Mouse (Mus musculus): ENCODE results near the gene Tead3. TPM values are rescaled to one million over a fixed set of nuclear protein-coding genes. Genes with fewer than 3 reads are reported as not detected.

Gene Tead3
- polyA plus RNA-seq, 1 experiment = 21.5 TPM

DNA sequence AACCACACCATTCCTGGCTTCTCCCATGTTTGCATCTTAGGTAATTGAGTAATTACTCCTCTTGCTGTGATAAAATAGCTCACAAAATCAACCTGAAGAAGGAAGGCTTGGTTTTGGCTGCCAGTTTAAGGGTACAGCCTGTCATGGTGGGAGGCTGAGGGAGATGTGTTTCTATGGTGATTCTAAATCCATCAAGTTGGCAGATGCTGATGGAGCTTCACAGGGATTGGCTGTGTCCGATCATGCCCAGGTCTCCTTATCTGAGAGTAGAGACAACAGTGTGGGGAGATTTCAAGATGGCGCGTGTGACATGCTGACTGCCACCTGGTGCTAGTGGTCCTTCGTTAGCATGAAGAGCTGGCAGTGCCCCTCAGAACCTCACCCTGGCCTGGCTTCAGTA, 28.9 kb downstream of the Tead3 start:
- Histone ChIP-seq H3ac (ENCODE audit: control insufficient read depth, insufficient read length, low read depth) (no peak overlapping the region), H3K27me3 (ENCODE audit: control insufficient read depth, insufficient read depth, insufficient read length) (no peaks in the 10 kb centered on the region), H3K79me2 (ENCODE audit: control insufficient read depth, insufficient read depth) (no peaks in the 10 kb centered on the region), H3K4me3 (ENCODE audit: insufficient read depth, poor library complexity, severe bottlenecking) (no peak overlapping the region), H3K36me3 (ENCODE audit: control insufficient read depth, insufficient read depth) (peaks cover 59% of the 10 kb centered on the region), H3K79me3 (ENCODE audit: low read depth) (no peaks in the 10 kb centered on the region)
- TF ChIP-seq USF1 (IDR thresholded peaks at IDR 0.05; ENCODE audit: low read depth) (no peak), FOSL1 (IDR thresholded peaks at IDR 0.05; ENCODE audit: insufficient read depth, low read length, poor library complexity, severe bottlenecking) (no peak), CTCF (IDR thresholded peaks at IDR 0.05; ENCODE audit: control insufficient read depth, insufficient read depth, insufficient read length) (no peak), MYOG (IDR thresholded peaks at IDR 0.05; ENCODE audit: control insufficient read depth, extremely low read depth, insufficient read length) (no peak)

- Histone ChIP-seq H3K4me3 (ENCODE audit: insufficient read depth, poor library complexity, severe bottlenecking) (no peak overlapping the region), H3K79me2 (ENCODE audit: control insufficient read depth, insufficient read depth) (peaks cover 20% of the 10 kb centered on the region), H3K79me3 (ENCODE audit: low read depth) (no peaks in the 10 kb centered on the region), H3K36me3 (ENCODE audit: control insufficient read depth, insufficient read depth) (peaks cover 47% of the 10 kb centered on the region), H3ac (ENCODE audit: control insufficient read depth, insufficient read length, low read depth) (no peak overlapping the region), H3K27me3 (ENCODE audit: control insufficient read depth, insufficient read depth, insufficient read length) (no peaks in the 10 kb centered on the region)
- TF ChIP-seq MAX (IDR thresholded peaks at IDR 0.05) (no peak), USF1 (IDR thresholded peaks at IDR 0.05; ENCODE audit: low read depth) (no peak), FOSL1 (IDR thresholded peaks at IDR 0.05; ENCODE audit: insufficient read depth, low read length, poor library complexity, severe bottlenecking) (no peak), CEBPB (IDR thresholded peaks at IDR 0.05; ENCODE audit: low read depth) (no peak), CTCF (IDR thresholded peaks at IDR 0.05; ENCODE audit: control insufficient read depth, insufficient read depth, insufficient read length) (no peak), MYOD1 (IDR thresholded peaks at IDR 0.05; ENCODE audit: control insufficient read depth, insufficient read length, low read depth) (no peak), MYOG (IDR thresholded peaks at IDR 0.05; ENCODE audit: control insufficient read depth, extremely low read depth, insufficient read length) (no peak)
Observed at GRCm38 (mm10) chr17:28317725-28318124, 32.9 kb downstream of the Tead3 start.

DNA sequence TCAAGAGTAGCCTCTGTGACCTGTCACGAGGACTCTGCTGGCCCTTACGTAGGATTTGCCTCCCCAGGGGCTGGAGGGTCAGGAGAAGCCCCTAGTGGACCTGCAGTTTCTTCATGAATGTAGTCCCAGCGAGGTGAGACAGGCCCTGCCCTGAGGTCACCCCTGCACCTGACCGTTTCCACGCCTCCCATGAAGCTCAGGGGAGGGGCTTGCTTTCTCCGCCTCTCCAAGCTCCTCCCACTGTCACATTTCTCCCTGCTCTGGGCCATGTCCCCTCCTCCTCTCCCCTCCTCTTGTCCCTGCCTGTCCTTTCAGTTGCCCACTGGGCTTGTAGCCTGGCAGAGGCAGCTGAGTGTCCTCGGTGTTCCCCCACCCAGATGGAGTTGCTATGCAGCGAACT, 33.5 kb downstream of the Tead3 start:
- peaks cover 41% of the 10 kb centered on the region for H3K36me3 ChIP-seq (ENCODE audit: control insufficient read depth, insufficient read depth)
- H3ac ChIP-seq (ENCODE audit: control insufficient read depth, insufficient read length, low read depth) = no peak overlapping the region
- peaks cover 20% of the 10 kb centered on the region for H3K79me2 ChIP-seq (ENCODE audit: control insufficient read depth, insufficient read depth)
- no peaks in the 10 kb centered on the region for H3K79me3 ChIP-seq (ENCODE audit: low read depth)
- no peak overlapping the region for H3K4me3 ChIP-seq (ENCODE audit: insufficient read depth, poor library complexity, severe bottlenecking)
- no peaks in the 10 kb centered on the region for H3K27me3 ChIP-seq (ENCODE audit: control insufficient read depth, insufficient read depth, insufficient read length)
- TF ChIP-seq MYOD1 (IDR thresholded peaks at IDR 0.05; ENCODE audit: control insufficient read depth, insufficient read length, low read depth) = no peak
- TF ChIP-seq CTCF (IDR thresholded peaks at IDR 0.05; ENCODE audit: control insufficient read depth, insufficient read depth, insufficient read length) = no peak
- no peak for TF ChIP-seq MYOG (IDR thresholded peaks at IDR 0.05; ENCODE audit: control insufficient read depth, extremely low read depth, insufficient read length)
- TF ChIP-seq MAX (IDR thresholded peaks at IDR 0.05) = no peak
- TF ChIP-seq CEBPB (IDR thresholded peaks at IDR 0.05; ENCODE audit: low read depth) = no peak
- TF ChIP-seq FOSL1 (IDR thresholded peaks at IDR 0.05; ENCODE audit: insufficient read depth, low read length, poor library complexity, severe bottlenecking) = no peak

GRCm38 (mm10) chr17:28316476-28316875, 34.1 kb downstream of the Tead3 start:
- Histone ChIP-seq H3K36me3 (ENCODE audit: control insufficient read depth, insufficient read depth) (peaks cover 35% of the 10 kb centered on the region), H3K79me3 (ENCODE audit: low read depth) (no peaks in the 10 kb centered on the region), H3ac (ENCODE audit: control insufficient read depth, insufficient read length, low read depth) (no peak overlapping the region), H3K79me2 (ENCODE audit: control insufficient read depth, insufficient read depth) (peaks cover 20% of the 10 kb centered on the region), H3K27me3 (ENCODE audit: control insufficient read depth, insufficient read depth, insufficient read length) (no peaks in the 10 kb centered on the region), H3K4me3 (ENCODE audit: insufficient read depth, poor library complexity, severe bottlenecking) (no peak overlapping the region)
- TF ChIP-seq MYOD1 (IDR thresholded peaks at IDR 0.05; ENCODE audit: control insufficient read depth, insufficient read length, low read depth) (no peak), MAX (IDR thresholded peaks at IDR 0.05) (no peak), CEBPB (IDR thresholded peaks at IDR 0.05; ENCODE audit: low read depth) (no peak), USF1 (IDR thresholded peaks at IDR 0.05; ENCODE audit: low read depth) (no peak), FOSL1 (IDR thresholded peaks at IDR 0.05; ENCODE audit: insufficient read depth, low read length, poor library complexity, severe bottlenecking) (no peak), CTCF (IDR thresholded peaks at IDR 0.05; ENCODE audit: control insufficient read depth, insufficient read depth, insufficient read length) (no peak), MYOG (IDR thresholded peaks at IDR 0.05; ENCODE audit: control insufficient read depth, extremely low read depth, insufficient read length) (no peak)

- Histone ChIP-seq H3K27me3 (ENCODE audit: control insufficient read depth, insufficient read depth, insufficient read length) (no peaks in the 10 kb centered on the region), H3K36me3 (ENCODE audit: control insufficient read depth, insufficient read depth) (peaks cover 30% of the 10 kb centered on the region), H3K79me2 (ENCODE audit: control insufficient read depth, insufficient read depth) (peaks cover 20% of the 10 kb centered on the region), H3ac (ENCODE audit: control insufficient read depth, insufficient read length, low read depth) (no peak overlapping the region), H3K79me3 (ENCODE audit: low read depth) (no peaks in the 10 kb centered on the region), H3K4me3 (ENCODE audit: insufficient read depth, poor library complexity, severe bottlenecking) (no peak overlapping the region)
- TF ChIP-seq MYOG (IDR thresholded peaks at IDR 0.05; ENCODE audit: control insufficient read depth, extremely low read depth, insufficient read length) (no peak), FOSL1 (IDR thresholded peaks at IDR 0.05; ENCODE audit: insufficient read depth, low read length, poor library complexity, severe bottlenecking) (no peak), CTCF (IDR thresholded peaks at IDR 0.05; ENCODE audit: control insufficient read depth, insufficient read depth, insufficient read length) (no peak), MYOD1 (IDR thresholded peaks at IDR 0.05; ENCODE audit: control insufficient read depth, insufficient read length, low read depth) (no peak), CEBPB (IDR thresholded peaks at IDR 0.05; ENCODE audit: low read depth) (no peak), USF1 (IDR thresholded peaks at IDR 0.05; ENCODE audit: low read depth) (no peak), MAX (IDR thresholded peaks at IDR 0.05) (no peak)
Observed at GRCm38 (mm10) chr17:28315611-28316160, 34.9 kb downstream of the Tead3 start.

- Histone ChIP-seq H3K27me3 (ENCODE audit: control insufficient read depth, insufficient read depth, insufficient read length) (no peaks in the 10 kb centered on the region), H3ac (ENCODE audit: control insufficient read depth, insufficient read length, low read depth) (peak overlapping the region; percentile 97), H3K36me3 (ENCODE audit: control insufficient read depth, insufficient read depth) (peaks cover 16% of the 10 kb centered on the region), H3K79me3 (ENCODE audit: low read depth) (no peaks in the 10 kb centered on the region), H3K79me2 (ENCODE audit: control insufficient read depth, insufficient read depth) (peaks cover 20% of the 10 kb centered on the region), H3K4me3 (ENCODE audit: insufficient read depth, poor library complexity, severe bottlenecking) (peak overlapping the region; percentile 59)
- TF ChIP-seq CTCF (IDR thresholded peaks at IDR 0.05; ENCODE audit: control insufficient read depth, insufficient read depth, insufficient read length) (no peak), MAX (IDR thresholded peaks at IDR 0.05) (no peak), MYOD1 (IDR thresholded peaks at IDR 0.05; ENCODE audit: control insufficient read depth, insufficient read length, low read depth) (no peak), FOSL1 (IDR thresholded peaks at IDR 0.05; ENCODE audit: insufficient read depth, low read length, poor library complexity, severe bottlenecking) (no peak), CEBPB (IDR thresholded peaks at IDR 0.05; ENCODE audit: low read depth) (no peak), USF1 (IDR thresholded peaks at IDR 0.05; ENCODE audit: low read depth) (no peak), MYOG (IDR thresholded peaks at IDR 0.05; ENCODE audit: control insufficient read depth, extremely low read depth, insufficient read length) (no peak)
Observed at GRCm38 (mm10) chr17:28313880-28314225, 36.8 kb downstream of the Tead3 start.

All from C2C12 (cell line).